Mouse (Mus musculus) stomach, postnatal 0 days (tissue): ENCODE data around the gene Gpr108. TPM values are rescaled to one million over a fixed set of nuclear protein-coding genes. Genes with fewer than 3 reads are reported as not detected.
A peak's percentile ranks its signal among the peaks of the same experiment; 100 is the strongest.

ENCODE experiments used
- ATAC-seq: fragments of 200-750 bp; cut with Nextera tagmentation; 2 replicates; pipeline ENCODE4 v1.8.0; 2017; ENCODE audit not compliant: low FRiP score, low TSS enrichment
- DNase-seq: peaks from one replicate; pipeline ENCODE4 v3.0.0-alpha.2; 2016; ENCODE audit warnings: low spot score
- H3K27ac ChIP-seq: fragments of 300-500 bp; sonication (generic); replicated peaks from 2 replicates; pipeline ENCODE4 v1.5.1; 2014; ENCODE audit warnings: mild to moderate bottlenecking, control low read depth
- H3K27me3 ChIP-seq: fragments of 300-500 bp; sonication (generic); 2 replicates; pipeline ENCODE4 v1.6.1; 2014; ENCODE audit warnings: low read length; ENCODE audit not compliant: control insufficient read depth, insufficient read depth
- H3K36me3 ChIP-seq: fragments of 300-500 bp; sonication (generic); 2 replicates; pipeline ENCODE4 v1.6.1; 2014; ENCODE audit warnings: low read length, mixed read lengths; ENCODE audit not compliant: control insufficient read depth, insufficient read depth
- H3K4me1 ChIP-seq: fragments of 300-500 bp; sonication (generic); replicated peaks from 2 replicates; pipeline ENCODE4 v1.6.1; 2014; ENCODE audit warnings: antibody characterized with exemption; ENCODE audit not compliant: control insufficient read depth, insufficient read depth
- H3K4me2 ChIP-seq: fragments of 300-500 bp; sonication (generic); replicated peaks from 2 replicates; pipeline ENCODE4 v1.6.1; 2014; ENCODE audit warnings: low read depth, mild to moderate bottlenecking, control low read depth, moderate library complexity
- H3K4me3 ChIP-seq: fragments of 300-500 bp; sonication (generic); 2 replicates; pipeline ENCODE4 v1.5.1; 2014; ENCODE audit warnings: low read depth, low read length, control low read depth
- H3K9ac ChIP-seq: fragments of 300-500 bp; sonication (generic); 2 replicates; pipeline ENCODE4 v1.6.1; 2014; ENCODE audit warnings: mild to moderate bottlenecking, low read length, control low read depth, mixed read lengths
- H3K9me3 ChIP-seq: fragments of 300-500 bp; sonication (generic); 2 replicates; pipeline ENCODE4 v1.6.1; 2016; ENCODE audit warnings: low read length; ENCODE audit not compliant: control insufficient read depth
- CTCF ChIP-seq: IDR thresholded peaks from 2 replicates; pipeline ENCODE4 v1.5.1; 2016; ENCODE audit warnings: antibody characterized with exemption, low read depth, mild to moderate bottlenecking, moderate library complexity
- EP300 ChIP-seq: optimal IDR thresholded peaks from 2 replicates; pipeline ENCODE3; 2016; ENCODE audit warnings: antibody characterized with exemption
- WGBS: fragments of 180-500 bp; shearing (Covaris S2); extraction: QIAGEN DNeasy Blood & Tissue Kit; methylation state at CpG from one replicate; pipeline ENCODE4 v1.1.7; 2014; 5-methylcytosine and 5-hydroxymethylcytosine counted together
- polyA plus RNA-seq: library from polyadenylated mRNA; unstranded; fragments of >200 nt; fragmentation: Nextera tagmentation; extraction: Ambion mirVana; gene quantifications from 2 replicates; pipeline ENCODE4 v1.2.1, GENCODE M21; 2015

Gene Gpr108
- polyA plus RNA-seq, 1 experiment from 2014 or later: 48.0 TPM

DNA sequence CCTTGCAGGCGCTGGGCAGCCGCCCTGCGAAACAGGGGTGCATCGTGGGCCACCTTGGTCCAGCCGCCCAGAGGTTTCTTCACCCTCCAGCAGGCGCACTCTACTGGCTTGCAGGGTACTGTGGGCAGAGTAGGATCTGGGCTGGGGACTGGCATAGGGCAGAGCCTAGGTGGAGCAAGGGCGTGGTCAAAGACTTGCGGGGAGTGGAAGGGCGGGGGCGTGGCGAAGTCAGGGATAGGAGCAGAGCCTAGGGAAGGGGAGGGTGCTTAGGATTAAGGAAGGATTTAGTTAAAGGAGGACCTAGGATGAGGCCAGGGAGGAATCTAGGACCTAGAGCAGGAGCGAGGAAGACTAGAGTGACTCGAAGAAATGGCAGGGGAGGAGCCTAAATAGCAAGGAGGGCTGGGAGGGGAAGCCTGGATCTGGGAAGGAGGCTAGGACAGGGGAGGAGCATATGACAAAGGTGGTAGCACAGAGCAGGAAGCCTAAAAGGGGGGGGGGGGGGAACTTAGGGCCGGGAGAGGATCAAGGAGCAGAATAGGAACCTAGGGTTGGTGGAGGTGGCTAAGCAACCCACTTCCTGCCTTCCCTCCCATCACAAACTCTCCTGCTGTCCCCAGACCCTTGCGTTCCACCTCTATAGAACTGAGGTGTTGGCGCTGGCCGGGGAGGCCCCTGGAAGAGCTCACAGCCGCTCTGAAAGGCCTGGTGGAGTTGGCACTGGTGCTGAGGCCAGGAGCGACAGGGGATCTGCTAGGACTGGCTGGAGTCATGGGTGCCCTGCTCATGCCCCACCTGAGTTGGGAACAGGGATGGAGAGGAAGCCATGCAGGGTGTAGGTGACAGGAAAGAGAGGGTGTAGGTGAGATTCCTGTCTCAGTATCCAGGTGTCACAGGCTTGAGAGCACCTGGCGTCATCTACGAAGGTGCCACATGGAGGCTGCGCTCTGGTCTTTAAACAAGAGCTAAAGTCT is 17.0 kb upstream of the Gpr108 start:
- Histone ChIP-seq H3K4me3 (no peak overlapping the region), H3K27ac (peak overlapping the region; percentile 70), H3K9ac (peak overlapping the region; percentile 56), H3K36me3 (peaks cover 15% of the 10 kb centered on the region; the same call in 1 of the 2 replicates), H3K4me1 (peaks cover 4% of the 10 kb centered on the region), H3K4me2 (peak overlapping the region; percentile 42), H3K9me3 (no peaks in the 10 kb centered on the region), H3K27me3 (no peaks in the 10 kb centered on the region)
- ATAC-seq (peak; percentile 92), DNase-seq (peak; percentile 93)
- WGBS: 28% methylated on average over 21 of the region's 22 CpGs
- peak; percentile 61 for TF ChIP-seq CTCF
- no peak for TF ChIP-seq EP300

DNA sequence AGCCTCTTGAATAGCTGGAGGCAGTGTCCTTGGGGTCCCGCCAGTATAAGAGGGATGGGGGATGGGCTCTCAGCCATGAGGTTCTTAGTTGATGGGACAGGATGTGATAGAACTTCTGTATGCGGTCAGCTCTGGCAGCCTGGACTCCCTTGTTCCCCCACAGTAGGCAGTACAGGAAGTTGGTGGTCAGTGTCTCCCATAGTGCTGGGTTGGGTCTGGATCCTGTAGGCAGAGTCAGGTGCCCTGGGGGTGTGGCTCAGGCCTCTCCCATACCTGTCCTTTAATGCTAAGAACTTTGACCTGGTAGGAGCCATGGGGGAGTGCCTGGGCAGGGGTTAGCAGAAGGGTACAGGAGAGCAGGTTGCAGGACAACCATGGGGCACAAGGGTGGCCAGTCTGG is 15.9 kb upstream of the Gpr108 start:
- DNase-seq (peak; percentile 55), ATAC-seq (peak; percentile 38)
- no peak overlapping the region; the same call in 1 of the 2 replicates for H3K27ac ChIP-seq
- no peak for TF ChIP-seq EP300
- no peak for TF ChIP-seq CTCF
- H3K4me3 ChIP-seq: no peak overlapping the region
- H3K4me2 ChIP-seq: no peak overlapping the region
- no peaks in the 10 kb centered on the region for H3K9me3 ChIP-seq
- peaks cover 15% of the 10 kb centered on the region; the same call in 1 of the 2 replicates for H3K36me3 ChIP-seq
- H3K9ac ChIP-seq: no peak overlapping the region
- WGBS: 70% methylated on average over 2 of the region's 2 CpGs
- H3K4me1 ChIP-seq: peaks cover 4% of the 10 kb centered on the region
- no peaks in the 10 kb centered on the region for H3K27me3 ChIP-seq

DNA sequence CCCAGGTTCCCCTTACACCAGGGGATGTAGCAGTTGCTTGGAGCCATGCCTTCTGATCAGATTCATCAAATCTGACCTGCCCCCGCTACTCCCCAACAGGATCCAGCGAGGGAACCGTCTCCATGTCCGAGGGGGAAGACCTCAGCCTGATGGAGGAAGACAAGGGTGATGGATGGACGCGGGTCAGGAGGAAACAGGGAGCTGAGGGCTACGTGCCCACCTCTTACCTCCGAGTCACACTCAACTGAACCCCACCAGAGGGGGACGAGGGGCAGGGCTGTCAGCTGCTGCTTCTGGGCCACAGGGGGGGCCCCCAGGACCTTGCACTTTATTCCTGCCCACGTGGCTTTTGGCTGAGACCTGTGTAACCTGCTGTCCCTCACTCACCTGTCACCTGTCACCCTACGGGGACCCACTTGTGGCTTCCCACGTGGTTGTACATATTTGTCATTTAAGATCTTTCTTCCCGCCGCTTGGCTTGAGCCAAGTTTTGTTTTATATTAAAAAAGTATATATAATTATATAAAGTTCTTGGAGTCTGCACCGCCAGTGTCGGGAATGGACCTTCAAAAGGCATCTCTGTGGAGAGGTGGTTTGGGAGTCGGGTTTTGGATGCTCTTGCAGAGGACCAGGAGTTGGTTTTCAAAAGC is 14.8 kb upstream of the Gpr108 start:
- H3K27ac ChIP-seq: no peak overlapping the region
- H3K4me3 ChIP-seq: no peak overlapping the region
- no peak overlapping the region for H3K4me2 ChIP-seq
- H3K27me3 ChIP-seq: no peaks in the 10 kb centered on the region
- DNase-seq (no peak), ATAC-seq (no peak)
- TF ChIP-seq EP300: no peak
- TF ChIP-seq CTCF: no peak
- peaks cover 4% of the 10 kb centered on the region for H3K4me1 ChIP-seq
- no peaks in the 10 kb centered on the region for H3K9me3 ChIP-seq
- H3K36me3 ChIP-seq: peaks cover 21% of the 10 kb centered on the region
- no peak overlapping the region for H3K9ac ChIP-seq
- 83% methylated on average over 17 of the region's 17 CpGs for WGBS

DNA sequence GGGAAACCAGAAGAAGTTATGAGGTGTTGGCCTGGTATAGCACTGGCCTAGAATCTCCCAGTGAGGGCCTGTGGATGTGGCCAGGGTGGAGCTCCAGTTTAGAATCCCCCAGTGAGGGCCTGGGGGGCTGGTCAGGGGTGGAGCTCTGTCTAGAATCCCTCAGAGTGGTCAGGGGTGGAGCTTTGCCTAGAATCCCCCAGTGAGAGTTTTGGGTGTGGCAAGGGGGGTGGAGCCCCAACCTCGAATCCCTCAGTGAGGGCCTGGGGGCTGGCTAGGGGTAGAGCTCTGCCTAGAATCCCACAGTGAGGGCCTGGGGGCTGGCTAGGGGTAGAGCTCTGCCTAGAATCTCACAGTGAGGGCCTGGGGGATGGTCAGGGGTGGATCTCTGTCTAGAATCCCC is 13.6 kb upstream of the Gpr108 start:
- Histone ChIP-seq H3K4me2 (no peak overlapping the region), H3K4me3 (no peak overlapping the region), H3K27ac (no peak overlapping the region), H3K36me3 (peaks cover 21% of the 10 kb centered on the region), H3K9ac (no peak overlapping the region), H3K9me3 (no peaks in the 10 kb centered on the region), H3K27me3 (no peaks in the 10 kb centered on the region), H3K4me1 (peaks cover 4% of the 10 kb centered on the region)
- no peak for DNase-seq
- ATAC-seq: no peak
- TF ChIP-seq CTCF (no peak), EP300 (no peak)
- WGBS: 15% methylated on average over 1 of the region's 1 CpGs

DNA sequence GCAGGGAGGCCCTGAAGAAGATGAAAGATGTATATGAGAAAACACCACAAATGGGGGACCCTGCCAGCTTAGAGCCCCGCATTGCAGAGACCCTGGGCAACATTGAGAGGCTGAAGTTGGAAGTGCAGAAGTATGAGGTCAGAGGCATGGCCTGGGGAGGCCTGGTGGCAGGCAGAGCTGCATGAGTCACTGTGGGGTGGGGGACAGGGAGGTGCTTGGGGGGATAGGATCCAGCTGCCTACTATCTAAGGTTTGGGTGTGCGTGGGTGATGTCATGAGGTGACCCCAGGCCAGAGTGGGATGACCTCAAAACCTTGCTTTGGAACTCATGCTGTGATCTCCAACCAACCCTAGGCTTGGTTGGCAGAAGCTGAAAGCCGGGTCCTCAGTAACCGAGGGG is 13.0 kb upstream of the Gpr108 start:
- Histone ChIP-seq H3K27ac (no peak overlapping the region), H3K27me3 (no peaks in the 10 kb centered on the region), H3K4me2 (no peak overlapping the region), H3K9ac (no peak overlapping the region), H3K4me1 (peaks cover 4% of the 10 kb centered on the region), H3K9me3 (no peaks in the 10 kb centered on the region), H3K4me3 (no peak overlapping the region), H3K36me3 (peaks cover 21% of the 10 kb centered on the region)
- DNase-seq (no peak), ATAC-seq (no peak)
- TF ChIP-seq CTCF (no peak), EP300 (no peak)
- whole genome bisulfite sequencing: 88% methylated on average over 4 of the region's 4 CpGs
